Mouse (Mus musculus) erythroblast, embryonic 14.5 days (primary cell): ENCODE data around the gene Abca4.

Experiments used
- GATA1 ChIP-seq: IDR thresholded peaks from 2 replicates; pipeline ENCODE4 v1.6.1; 2012; ENCODE audit warnings: low read length, inconsistent platforms, mixed read lengths
- TAL1 ChIP-seq: IDR thresholded peaks from 3 replicates; pipeline ENCODE4 v1.6.1; 2012; ENCODE audit warnings: low read length, inconsistent platforms, mixed read lengths

- TF ChIP-seq TAL1, result no peak
- no peak for TF ChIP-seq GATA1
These were observed 89.0 kb downstream of the Abca4 start for GRCm38 (mm10) chr3:122133255-122133654.
